Mouse (Mus musculus): ENCODE results near the gene Tmem95. TPM values are rescaled to one million over a fixed set of nuclear protein-coding genes. Genes with fewer than 3 reads are reported as not detected.
"Not testable (repeated sequence)": the region's sequence is repeated elsewhere in the genome, so short reads cannot be mapped to it uniquely, and the experiment has no call there.

Gene Tmem95
- total RNA-seq, 2 experiments from 2014 or later: not detected

GRCm38 (mm10) chr11:69880506-69880852 is 2.7 kb upstream of the Tmem95 start:
- peak; percentile 79 for DNase-seq

- DNase-seq: no peak
These were observed 1.9 kb upstream of the Tmem95 start for GRCm38 (mm10) chr11:69879711-69880110.

- DNase-seq: no peak
These were observed 1.1 kb upstream of the Tmem95 start for GRCm38 (mm10) chr11:69878952-69879351.

DNA sequence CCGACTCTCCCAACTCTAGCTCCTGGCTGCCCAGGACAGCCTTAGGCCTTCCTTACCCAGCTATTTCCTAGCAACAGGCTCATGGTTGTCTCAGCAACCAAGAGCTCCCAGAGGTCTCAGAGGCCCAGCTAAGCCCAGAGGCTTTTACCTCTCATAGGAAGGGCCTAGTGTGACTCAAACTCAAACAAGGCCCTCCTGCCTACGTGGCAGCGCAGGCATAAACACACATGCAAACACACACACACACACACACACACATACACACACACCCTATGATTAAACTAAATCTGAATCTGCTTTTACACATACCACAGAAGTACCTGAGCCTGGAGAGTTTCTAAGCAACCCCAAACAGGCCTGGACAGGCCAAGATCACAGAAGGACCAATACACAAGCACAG is 581 bp upstream of the Tmem95 start:
- DNase-seq: no peak

DNA sequence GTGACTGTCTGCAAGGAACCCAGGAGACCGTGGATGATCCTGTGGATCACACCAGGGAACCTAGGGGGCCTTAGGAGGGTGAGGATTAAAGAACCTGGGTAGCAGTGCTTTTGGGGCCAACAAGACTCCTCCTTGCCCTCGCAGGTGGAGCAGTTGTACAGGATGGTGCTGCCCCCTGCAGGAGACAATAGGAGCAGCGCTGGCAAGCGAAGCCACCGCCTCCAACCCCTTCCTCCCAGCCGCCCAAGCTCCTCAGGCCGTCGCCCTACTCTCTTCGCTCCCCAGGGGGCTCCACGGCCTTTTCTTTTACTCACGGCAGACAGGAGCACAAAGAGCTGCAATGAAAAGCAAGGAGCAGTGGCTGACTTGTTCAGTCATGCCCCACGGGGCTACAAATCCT is 951 bp downstream of the Tmem95 start:
- DNase-seq: peak; percentile 90

GRCm38 (mm10) chr11:69876186-69876585 is 1.6 kb downstream of the Tmem95 start:
- DNase-seq: no peak

GRCm38 (mm10) chr11:69872451-69872850 is 5.4 kb downstream of the Tmem95 start:
- DNase-seq: no peak

GRCm38 (mm10) chr11:69871822-69872221 is 6.0 kb downstream of the Tmem95 start:
- DNase-seq: no peak

GRCm38 (mm10) chr11:69870289-69871069 is 7.3 kb downstream of the Tmem95 start:
- no peak for DNase-seq

DNA sequence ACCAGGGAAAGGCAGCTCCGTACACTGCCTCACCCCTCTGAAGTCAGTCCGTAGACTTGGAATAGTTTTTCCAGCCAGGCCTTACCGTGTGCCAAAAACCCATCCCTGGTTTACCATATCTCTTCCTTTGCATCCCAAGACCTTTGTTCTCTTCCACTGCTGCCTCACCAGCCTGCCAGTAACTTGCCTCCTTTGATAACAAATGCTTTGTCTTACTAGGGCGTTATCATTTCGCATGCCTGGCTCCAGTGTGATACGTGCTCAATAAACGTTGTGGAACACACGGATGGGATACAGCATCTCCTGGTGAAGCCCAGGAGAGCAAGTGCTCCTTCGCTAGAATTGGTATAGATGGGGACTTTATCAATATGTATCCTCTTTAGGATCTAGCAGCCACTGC is 10.5 kb downstream of the Tmem95 start:
- DNase-seq: no peak

DNA sequence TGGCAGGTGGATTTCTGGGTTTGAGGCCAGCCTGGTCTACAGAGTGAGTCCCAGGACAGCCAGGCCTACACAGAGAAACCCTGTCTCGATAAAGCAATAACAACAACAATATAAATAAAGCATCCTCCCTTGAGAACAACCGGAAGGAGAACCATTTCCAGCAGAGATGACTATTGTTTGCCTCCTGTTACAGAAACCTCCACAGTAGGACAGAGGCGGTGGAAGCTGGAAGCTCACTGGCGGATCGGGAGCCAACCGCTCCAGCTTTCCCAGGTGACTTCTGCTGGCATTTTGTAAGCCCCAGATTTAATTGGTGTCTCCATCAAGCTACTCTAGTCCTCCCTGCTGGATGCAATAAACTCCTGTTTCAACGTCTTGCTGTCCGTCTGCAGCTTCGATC is 12.3 kb downstream of the Tmem95 start:
- no peak for DNase-seq

DNA sequence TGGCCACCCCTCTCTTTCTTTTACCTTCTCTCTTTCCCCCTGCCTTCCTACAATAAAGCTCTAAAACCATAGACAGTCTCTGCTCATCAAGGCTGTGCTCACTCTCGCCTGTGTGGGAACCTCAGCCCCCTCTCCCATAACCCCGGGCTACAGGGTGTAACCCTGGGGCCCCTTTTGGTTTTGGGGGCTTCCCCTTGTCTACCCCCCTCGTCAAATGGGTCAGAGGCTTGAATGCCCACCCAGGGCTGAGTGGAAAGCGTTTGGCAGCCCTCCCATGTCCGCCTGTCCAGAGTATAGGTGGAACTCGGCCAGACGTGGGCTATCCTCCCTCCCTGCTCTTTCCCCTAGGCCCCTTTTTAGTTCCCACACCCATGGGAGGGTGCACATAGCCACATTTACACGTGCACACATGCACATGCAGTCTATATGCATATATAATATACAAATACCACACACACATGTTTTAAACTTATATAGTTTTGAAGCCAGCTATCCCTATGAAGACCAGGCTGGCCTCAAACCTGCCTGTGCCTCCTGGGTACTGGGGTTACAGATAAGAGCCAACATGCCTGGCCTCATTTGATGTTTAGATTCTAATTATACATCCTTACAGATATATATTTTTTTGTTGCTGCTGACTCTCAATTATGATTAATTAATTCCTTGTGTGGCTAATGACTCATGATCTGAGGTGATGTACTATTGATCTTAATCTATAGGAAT is 13.5 kb downstream of the Tmem95 start:
- DNase-seq: no peak

GRCm38 (mm10) chr11:69863729-69864128 is 14.1 kb downstream of the Tmem95 start:
- not testable (repeated sequence) for DNase-seq

- DNase-seq: no peak
These were observed 19.5 kb downstream of the Tmem95 start, which contains the start of gene Tnk1 for GRCm38 (mm10) chr11:69858113-69858998. Tnk1 (minus strand) TSS chr11:69858730.

DNA sequence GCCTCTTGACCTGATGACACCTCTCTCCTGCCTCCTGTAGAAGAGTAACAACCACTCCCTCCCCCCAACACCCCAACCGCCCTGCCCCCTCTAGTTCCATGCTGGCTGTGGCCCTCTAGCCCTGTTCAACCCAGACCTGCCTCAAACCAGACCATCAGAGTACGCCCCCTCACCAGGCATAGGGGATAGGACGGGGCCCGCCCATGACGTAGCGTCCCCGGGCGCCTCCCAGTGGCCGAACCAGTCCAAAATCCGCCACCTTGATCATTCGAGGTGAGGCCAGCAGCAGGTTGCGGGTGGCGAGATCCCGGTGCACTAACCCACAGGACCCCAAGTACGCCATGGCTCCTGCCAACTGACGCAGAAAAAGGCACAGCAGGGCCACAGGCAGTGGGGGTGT is 22.5 kb downstream of the Tmem95 start:
- DNase-seq: peak; percentile 69

- no peak for DNase-seq
These were observed 23.1 kb downstream of the Tmem95 start for GRCm38 (mm10) chr11:69854680-69855079.

DNA sequence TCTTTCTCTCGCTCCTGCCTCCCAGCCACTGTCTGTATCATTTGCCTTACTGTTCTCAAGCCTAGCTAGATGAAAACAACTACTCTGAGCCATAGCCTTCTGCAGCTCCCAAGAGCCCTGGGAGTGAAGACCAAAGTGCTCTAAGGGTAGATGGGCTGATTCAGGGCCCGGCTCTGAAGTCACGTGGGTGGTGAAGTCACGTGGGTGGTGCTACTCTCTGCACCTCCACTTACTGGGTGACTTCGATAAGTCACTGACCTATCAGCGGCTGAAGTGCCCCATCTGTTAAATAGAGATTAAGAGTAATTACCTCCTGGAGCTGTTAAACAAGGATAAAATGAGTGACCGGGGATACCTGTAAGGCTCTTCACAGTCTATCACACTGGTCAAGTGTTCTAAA is 23.8 kb downstream of the Tmem95 start:
- no peak for DNase-seq

GRCm38 (mm10) chr11:69850754-69851153 is 27.1 kb downstream of the Tmem95 start:
- DNase-seq: no peak

- DNase-seq: no peak
These were observed 27.9 kb downstream of the Tmem95 start for GRCm38 (mm10) chr11:69849884-69850283.

DNA sequence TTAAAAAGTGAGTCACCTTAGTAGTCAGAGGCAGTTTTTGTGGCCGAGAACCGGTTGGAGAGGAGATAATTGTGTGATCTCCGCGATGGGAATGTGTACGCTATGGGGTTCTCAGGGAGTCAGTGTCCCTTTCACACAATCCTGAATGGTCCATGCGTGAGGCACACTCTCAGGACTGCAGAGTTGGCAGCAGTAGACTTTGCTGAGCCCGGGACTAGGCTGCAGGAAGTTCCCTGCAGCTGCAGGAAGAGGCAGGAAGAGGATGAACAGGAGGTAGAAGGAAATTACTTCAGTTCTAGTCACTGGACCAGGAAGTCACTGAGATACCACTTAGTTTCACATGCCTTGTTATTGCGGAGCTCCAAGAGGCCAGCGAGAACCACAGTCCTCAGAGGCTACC is 28.7 kb downstream of the Tmem95 start:
- DNase-seq: no peak

DNA sequence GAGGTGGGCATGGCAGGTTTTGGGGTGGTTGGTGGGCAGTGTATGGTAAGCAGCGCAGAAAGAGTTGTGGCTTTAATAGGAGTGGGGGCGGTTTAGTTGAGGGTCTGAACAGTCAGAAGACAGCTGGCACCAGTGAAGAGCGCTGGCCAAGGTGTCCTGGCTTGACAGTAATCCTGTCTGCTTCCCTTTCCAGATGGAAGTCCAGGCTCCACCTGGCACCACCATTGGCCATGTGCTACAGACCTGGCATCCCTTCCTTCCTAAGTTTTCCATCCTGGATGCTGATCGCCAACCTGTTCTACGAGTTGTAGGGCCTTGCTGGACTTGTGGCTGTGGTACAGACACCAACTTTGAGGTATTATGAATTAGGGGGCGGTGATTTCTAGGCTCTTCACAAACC is 29.8 kb downstream of the Tmem95 start:
- no peak for DNase-seq
